In genomic region chr9:74793394-74793793, GRCm38 (mm10) we compare ENCODE assay signal across 18 mouse cellular contexts.
A peak's percentile ranks its signal among the peaks of the same experiment; 100 is the strongest.
DNase-seq lines count a peak whose midpoint lies in the region; ATAC-seq and TF ChIP-seq lines count a peak whose summit lies in the region.
"Had no signal": no experiment of that assay in that cellular context is flagged by ENCODE, and none has a peak within 500 bp of the region (broad histone marks: within the 10 kb centered on the region; RNA-seq: fewer than 3 reads in every experiment).

No protein-coding gene starts in this region.

- DNase-seq in adrenal gland, adult 8-10 months, result peak; percentile 3
- DNase-seq in adrenal gland, postnatal 4 days (ENCODE audit: low spot score in 2 of 2), result no peak
- peak; percentile 100 for DNase-seq in liver, adult 2 months (ENCODE audit: extremely low read depth, low read depth, low spot score)
- peak; percentile 6 for DNase-seq in adrenal gland, postnatal 14 days
- DNase-seq in liver, postnatal 0 days, result peak; percentile 25
- no peak for DNase-seq in forebrain, embryonic 14.5 days (ENCODE audit: low spot score)
- DNase-seq: cerebellum, adult 11 months; cerebellum, adult 8-10 months; cerebellum, postnatal 14 days; embryo, embryonic 11 days; forebrain, postnatal 0 days; gastrocnemius, postnatal 14 days; heart, postnatal 36 days had no signal

- no peaks in the 10 kb centered on the region for H3K9me3 ChIP-seq in liver, embryonic 12.5 days (replicated peaks)
- H3K9me3 ChIP-seq in liver, postnatal 0 days (ENCODE audit: low read length), result no peaks in the 10 kb centered on the region
- H3K9me3 ChIP-seq in forebrain, embryonic 14.5 days (replicated peaks; ENCODE audit: control insufficient read depth, low read length), result no peaks in the 10 kb centered on the region
- H3K9me3 ChIP-seq: embryonic facial prominence, embryonic 13.5 days; forebrain, embryonic 12.5 days; heart, embryonic 13.5 days; hindbrain, embryonic 15.5 days had no signal

- H3K27me3 ChIP-seq in liver, adult 2 months (ENCODE audit: control insufficient read depth, insufficient read depth, low read length), result no peaks in the 10 kb centered on the region
- H3K27me3 ChIP-seq in liver, embryonic 12.5 days (replicated peaks), result no peaks in the 10 kb centered on the region
- H3K27me3 ChIP-seq in liver, postnatal 0 days (ENCODE audit: insufficient read depth, low read length), result no peaks in the 10 kb centered on the region
- no peaks in the 10 kb centered on the region for H3K27me3 ChIP-seq in forebrain, embryonic 14.5 days (replicated peaks; ENCODE audit: control insufficient read depth, insufficient read depth, low read length)
- H3K27me3 ChIP-seq: embryonic facial prominence, embryonic 13.5 days; forebrain, embryonic 12.5 days; hindbrain, embryonic 15.5 days had no signal

- TF ChIP-seq POLR2A in liver, adult 2 months (IDR thresholded peaks at IDR 0.05; ENCODE audit: extremely low read depth, insufficient read depth, low read length), result no peak

- WGBS in liver, adult 2 months, result 11% methylated on average over 1 of the region's 1 CpGs
- WGBS in liver, embryonic 12.5 days (ENCODE audit: insufficient replicate concordance), result 46% methylated on average over 1 of the region's 1 CpGs
- 32% methylated on average over 1 of the region's 1 CpGs for WGBS in liver, postnatal 0 days (ENCODE audit: insufficient replicate concordance)
- 94% methylated on average over 1 of the region's 1 CpGs for WGBS in forebrain, embryonic 14.5 days

- H3K9ac ChIP-seq in liver, adult 2 months (ENCODE audit: low read depth, low read length), result peak overlapping the region; percentile 64; the same call in 1 of the 2 replicates
- no peak overlapping the region for H3K9ac ChIP-seq in liver, embryonic 12.5 days
- no peak overlapping the region for H3K9ac ChIP-seq in liver, postnatal 0 days (replicated peaks)
- no peak overlapping the region for H3K9ac ChIP-seq in forebrain, embryonic 14.5 days (ENCODE audit: low read length)
- H3K9ac ChIP-seq: embryonic facial prominence, embryonic 13.5 days; forebrain, embryonic 12.5 days; forebrain, postnatal 0 days; heart, embryonic 13.5 days; hindbrain, embryonic 15.5 days had no signal

- no peaks in the 10 kb centered on the region for H3K79me2 ChIP-seq in liver, adult 2 months (ENCODE audit: control insufficient read depth, insufficient read depth, low read length)

- TF ChIP-seq CTCF in liver, adult 2 months (IDR thresholded peaks at IDR 0.05; ENCODE audit: low read depth, low read length), result no peak
- TF ChIP-seq CTCF in liver, postnatal 0 days (IDR thresholded peaks at IDR 0.05; ENCODE audit: low read depth), result no peak

- ATAC-seq in liver, embryonic 12.5 days, result no peak
- peak; percentile 97 for ATAC-seq in liver, postnatal 0 days
- ATAC-seq in forebrain, embryonic 14.5 days, result no peak
- ATAC-seq: forebrain, postnatal 0 days had no signal

- TF ChIP-seq EP300 in liver, postnatal 0 days (IDR thresholded peaks at IDR 0.05; ENCODE audit: low read depth), result peak; percentile 82

- H3K4me3 ChIP-seq in liver, adult 2 months (ENCODE audit: insufficient read depth, low read depth, low read length), result no peak overlapping the region
- H3K4me3 ChIP-seq in liver, embryonic 12.5 days, result no peak overlapping the region
- H3K4me3 ChIP-seq in liver, postnatal 0 days (ENCODE audit: low read depth, low read length), result no peak overlapping the region
- no peak overlapping the region for H3K4me3 ChIP-seq in forebrain, embryonic 14.5 days (ENCODE audit: low read depth, low read length)
- H3K4me3 ChIP-seq: embryonic facial prominence, embryonic 13.5 days; forebrain, embryonic 12.5 days; heart, embryonic 13.5 days; hindbrain, embryonic 15.5 days had no signal

- H3K36me3 ChIP-seq in liver, adult 2 months (ENCODE audit: control insufficient read depth, insufficient read depth, low read length), result no peaks in the 10 kb centered on the region
- no peaks in the 10 kb centered on the region for H3K36me3 ChIP-seq in liver, embryonic 12.5 days
- no peaks in the 10 kb centered on the region for H3K36me3 ChIP-seq in liver, postnatal 0 days (replicated peaks; ENCODE audit: insufficient read depth, low read length)
- H3K36me3 ChIP-seq in forebrain, embryonic 14.5 days (ENCODE audit: control insufficient read depth, insufficient read depth, low read length), result no peaks in the 10 kb centered on the region
- H3K36me3 ChIP-seq: embryonic facial prominence, embryonic 13.5 days; forebrain, embryonic 12.5 days; heart, embryonic 13.5 days; hindbrain, embryonic 15.5 days had no signal

- peaks cover 35% of the 10 kb centered on the region for H3K4me1 ChIP-seq in liver, adult 2 months (ENCODE audit: control insufficient read depth, insufficient read depth, low read length)
- H3K4me1 ChIP-seq in liver, embryonic 12.5 days, result no peaks in the 10 kb centered on the region
- 0 out of 2 replicates have a peak, but pooled peaks cover 3% of the 10 kb centered on the region for H3K4me1 ChIP-seq in liver, postnatal 0 days (ENCODE audit: insufficient read depth)
- H3K4me1 ChIP-seq in forebrain, embryonic 14.5 days (ENCODE audit: control insufficient read depth, insufficient read depth, low read length), result no peaks in the 10 kb centered on the region
- H3K4me1 ChIP-seq: embryonic facial prominence, embryonic 13.5 days; forebrain, embryonic 12.5 days; heart, embryonic 13.5 days; hindbrain, embryonic 15.5 days had no signal

- H3K4me2 ChIP-seq in liver, embryonic 12.5 days, result no peak overlapping the region
- H3K4me2 ChIP-seq in liver, postnatal 0 days (ENCODE audit: low read depth, low read length), result no peak overlapping the region
- no peak overlapping the region for H3K4me2 ChIP-seq in forebrain, embryonic 14.5 days (ENCODE audit: low read length)
- H3K4me2 ChIP-seq: embryonic facial prominence, embryonic 13.5 days; forebrain, embryonic 12.5 days; heart, embryonic 13.5 days; hindbrain, embryonic 15.5 days had no signal

- peak overlapping the region; percentile 99 for H3K27ac ChIP-seq in liver, adult 2 months (replicated peaks; ENCODE audit: insufficient read depth, low read depth, low read length)
- H3K27ac ChIP-seq in liver, embryonic 12.5 days, result no peak overlapping the region
- no peak overlapping the region for H3K27ac ChIP-seq in liver, postnatal 0 days (ENCODE audit: low read depth)
- no peak overlapping the region for H3K27ac ChIP-seq in forebrain, embryonic 14.5 days (ENCODE audit: low read depth, low read length)
- H3K27ac ChIP-seq: embryonic facial prominence, embryonic 13.5 days; forebrain, embryonic 12.5 days; heart, embryonic 13.5 days; hindbrain, embryonic 15.5 days had no signal

Comparison
In these comparisons a context has a peak if more than half of its experiments do, and no peak if none do; other contexts are left out.
1. DNase-seq: peak in adrenal gland, adult 8-10 months (single experiment), liver, adult 2 months (single experiment), adrenal gland, postnatal 14 days (single experiment) and liver, postnatal 0 days (single experiment); none in adrenal gland, postnatal 4 days (0 of 2) and forebrain, embryonic 14.5 days (single experiment).